Mouse (Mus musculus): ENCODE measurements around the gene Dera. TPM values are rescaled to one million over a fixed set of nuclear protein-coding genes. Genes with fewer than 3 reads are reported as not detected.
A peak's percentile ranks its signal among the peaks of the same experiment; 100 is the strongest.

Gene Dera
- polyA plus RNA-seq, 1 experiment from 2014 or later = 51.8 TPM

DNA sequence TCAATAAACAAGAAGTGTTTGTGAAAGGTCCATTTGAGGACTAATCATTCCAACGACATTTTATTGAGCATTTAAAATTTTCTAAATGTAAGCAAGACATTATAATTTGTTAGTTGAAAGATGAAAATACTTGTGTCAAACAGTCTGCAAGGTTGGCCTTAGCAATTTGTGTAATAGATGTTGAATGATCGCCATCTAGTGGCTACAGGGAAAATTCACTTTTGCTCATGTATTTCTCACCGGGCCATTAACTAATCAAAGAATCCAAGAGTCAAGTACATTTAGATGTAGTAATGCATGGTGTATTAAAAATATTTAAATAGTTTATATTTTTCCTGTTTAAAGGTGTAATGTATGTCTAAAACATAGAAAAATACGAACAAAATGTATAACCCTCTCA lies 30.4 kb upstream of the Dera start:
- DNase-seq (ENCODE audit: low spot score) = peak; percentile 16
- H3K9ac ChIP-seq (ENCODE audit: low read length) = no peak overlapping the region
- no peaks in the 10 kb centered on the region for H3K27me3 ChIP-seq (ENCODE audit: control insufficient read depth, insufficient read depth, low read length)
- H3K9me3 ChIP-seq (ENCODE audit: control insufficient read depth, low read length) = no peaks in the 10 kb centered on the region
- ATAC-seq (ENCODE audit: insufficient read depth, low FRiP score, low TSS enrichment) = peak; percentile 48; the same call in 1 of the 2 replicates
- 7% methylated on average over 4 of the region's 4 CpGs for WGBS
- H3K27ac ChIP-seq (ENCODE audit: low read depth, low read length) = no peak overlapping the region
- H3K36me3 ChIP-seq (ENCODE audit: control insufficient read depth, insufficient read depth, low read length) = no peaks in the 10 kb centered on the region
- no peaks in the 10 kb centered on the region for H3K4me1 ChIP-seq (ENCODE audit: control insufficient read depth, insufficient read depth, low read length)
- no peak overlapping the region for H3K4me3 ChIP-seq (ENCODE audit: low read depth, low read length)
- H3K4me2 ChIP-seq (ENCODE audit: low read depth) = no peak overlapping the region

- 0 out of 2 replicates have a peak, but pooled peaks cover 2% of the 10 kb centered on the region for H3K36me3 ChIP-seq (ENCODE audit: control insufficient read depth, insufficient read depth, low read length)
- H3K9ac ChIP-seq (ENCODE audit: low read length) = peak overlapping the region; percentile 85
- H3K4me2 ChIP-seq (ENCODE audit: low read depth) = peak overlapping the region; percentile 62
- ATAC-seq (ENCODE audit: insufficient read depth, low FRiP score, low TSS enrichment) = peak; percentile 36
- no peak for DNase-seq (ENCODE audit: low spot score)
- H3K9me3 ChIP-seq (ENCODE audit: control insufficient read depth, low read length) = no peaks in the 10 kb centered on the region
- WGBS = 9% methylated on average over 7 of the region's 7 CpGs
- no peak overlapping the region; the same call in 1 of the 2 replicates for H3K27ac ChIP-seq (ENCODE audit: low read depth, low read length)
- no peaks in the 10 kb centered on the region for H3K27me3 ChIP-seq (ENCODE audit: control insufficient read depth, insufficient read depth, low read length)
- H3K4me1 ChIP-seq (ENCODE audit: control insufficient read depth, insufficient read depth, low read length) = peaks cover 8% of the 10 kb centered on the region
- peak overlapping the region; percentile 89 for H3K4me3 ChIP-seq (ENCODE audit: low read depth, low read length)
These were observed 19.9 kb upstream of the Dera start for GRCm38 (mm10) chr6:137734460-137734845.

- no peaks in the 10 kb centered on the region for H3K9me3 ChIP-seq (ENCODE audit: control insufficient read depth, low read length)
- under 1% methylated on average over 79 of the region's 86 CpGs for WGBS
- peak within 1 kb of the TSS; percentile 89 for H3K4me3 ChIP-seq (ENCODE audit: low read depth, low read length)
- peak within 1 kb of the TSS; percentile 85 for H3K9ac ChIP-seq (ENCODE audit: low read length)
- H3K4me2 ChIP-seq (ENCODE audit: low read depth) = peak within 1 kb of the TSS; percentile 62
- peaks cover 8% of the 10 kb centered on the region for H3K4me1 ChIP-seq (ENCODE audit: control insufficient read depth, insufficient read depth, low read length)
- H3K36me3 ChIP-seq (ENCODE audit: control insufficient read depth, insufficient read depth, low read length) = peaks cover 4% of the 10 kb centered on the region
- H3K27me3 ChIP-seq (ENCODE audit: control insufficient read depth, insufficient read depth, low read length) = no peaks in the 10 kb centered on the region
- DNase-seq (ENCODE audit: low spot score) (peak; percentile 99), ATAC-seq (ENCODE audit: insufficient read depth, low FRiP score, low TSS enrichment) (peak; percentile 99)
- peak within 1 kb of the TSS; percentile 72 for H3K27ac ChIP-seq (ENCODE audit: low read depth, low read length)
These were observed 19.3 kb upstream of the Dera start, which contains the start of gene Strap for GRCm38 (mm10) chr6:137734846-137735609. Gene Strap (plus strand): TSS chr6:137735078.

- no peaks in the 10 kb centered on the region for H3K9me3 ChIP-seq (ENCODE audit: control insufficient read depth, low read length)
- H3K27ac ChIP-seq (ENCODE audit: low read depth, low read length) = no peak overlapping the region
- H3K36me3 ChIP-seq (ENCODE audit: control insufficient read depth, insufficient read depth, low read length) = peaks cover 7% of the 10 kb centered on the region
- 7% methylated on average over 17 of the region's 17 CpGs for WGBS
- H3K4me3 ChIP-seq (ENCODE audit: low read depth, low read length) = peak overlapping the region; percentile 89
- DNase-seq (ENCODE audit: low spot score) = no peak
- no peak for ATAC-seq (ENCODE audit: insufficient read depth, low FRiP score, low TSS enrichment)
- H3K27me3 ChIP-seq (ENCODE audit: control insufficient read depth, insufficient read depth, low read length) = no peaks in the 10 kb centered on the region
- H3K4me2 ChIP-seq (ENCODE audit: low read depth) = peak overlapping the region; percentile 59
- peaks cover 8% of the 10 kb centered on the region for H3K4me1 ChIP-seq (ENCODE audit: control insufficient read depth, insufficient read depth, low read length)
- H3K9ac ChIP-seq (ENCODE audit: low read length) = peak overlapping the region; percentile 85
These were observed 18.6 kb upstream of the Dera start for GRCm38 (mm10) chr6:137735671-137736238.

DNA sequence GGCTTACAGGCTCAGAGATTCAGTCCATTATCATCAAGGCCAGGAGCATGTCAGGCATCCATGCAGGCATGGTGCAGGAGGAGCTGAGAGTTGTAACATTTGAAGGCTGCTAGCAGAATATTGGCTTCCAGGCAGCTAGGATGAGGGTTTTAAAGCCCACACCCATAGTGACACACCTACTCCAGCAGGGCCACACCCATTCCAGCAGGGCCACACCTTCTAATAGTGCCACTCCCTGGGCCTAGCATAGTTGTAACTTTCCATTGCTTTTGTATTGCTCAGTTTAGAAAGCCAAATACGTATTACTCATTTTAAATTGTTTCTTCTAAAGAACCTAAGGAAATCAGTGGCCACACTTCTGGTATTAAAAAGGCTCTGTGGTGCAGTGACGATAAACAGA lies 13.4 kb upstream of the Dera start:
- no peaks in the 10 kb centered on the region for H3K27me3 ChIP-seq (ENCODE audit: control insufficient read depth, insufficient read depth, low read length)
- no peak overlapping the region for H3K27ac ChIP-seq (ENCODE audit: low read depth, low read length)
- ATAC-seq (ENCODE audit: insufficient read depth, low FRiP score, low TSS enrichment) = no peak
- no peak overlapping the region for H3K4me3 ChIP-seq (ENCODE audit: low read depth, low read length)
- peaks cover 12% of the 10 kb centered on the region for H3K36me3 ChIP-seq (ENCODE audit: control insufficient read depth, insufficient read depth, low read length)
- no peak for DNase-seq (ENCODE audit: low spot score)
- 95% methylated on average over 2 of the region's 2 CpGs for WGBS
- H3K4me1 ChIP-seq (ENCODE audit: control insufficient read depth, insufficient read depth, low read length) = peaks cover 6% of the 10 kb centered on the region
- no peaks in the 10 kb centered on the region for H3K9me3 ChIP-seq (ENCODE audit: control insufficient read depth, low read length)
- no peak overlapping the region for H3K4me2 ChIP-seq (ENCODE audit: low read depth)
- no peak overlapping the region for H3K9ac ChIP-seq (ENCODE audit: low read length)

- 91% methylated on average over 4 of the region's 4 CpGs for WGBS
These were observed 9.6 kb upstream of the Dera start for GRCm38 (mm10) chr6:137744700-137745099.

DNA sequence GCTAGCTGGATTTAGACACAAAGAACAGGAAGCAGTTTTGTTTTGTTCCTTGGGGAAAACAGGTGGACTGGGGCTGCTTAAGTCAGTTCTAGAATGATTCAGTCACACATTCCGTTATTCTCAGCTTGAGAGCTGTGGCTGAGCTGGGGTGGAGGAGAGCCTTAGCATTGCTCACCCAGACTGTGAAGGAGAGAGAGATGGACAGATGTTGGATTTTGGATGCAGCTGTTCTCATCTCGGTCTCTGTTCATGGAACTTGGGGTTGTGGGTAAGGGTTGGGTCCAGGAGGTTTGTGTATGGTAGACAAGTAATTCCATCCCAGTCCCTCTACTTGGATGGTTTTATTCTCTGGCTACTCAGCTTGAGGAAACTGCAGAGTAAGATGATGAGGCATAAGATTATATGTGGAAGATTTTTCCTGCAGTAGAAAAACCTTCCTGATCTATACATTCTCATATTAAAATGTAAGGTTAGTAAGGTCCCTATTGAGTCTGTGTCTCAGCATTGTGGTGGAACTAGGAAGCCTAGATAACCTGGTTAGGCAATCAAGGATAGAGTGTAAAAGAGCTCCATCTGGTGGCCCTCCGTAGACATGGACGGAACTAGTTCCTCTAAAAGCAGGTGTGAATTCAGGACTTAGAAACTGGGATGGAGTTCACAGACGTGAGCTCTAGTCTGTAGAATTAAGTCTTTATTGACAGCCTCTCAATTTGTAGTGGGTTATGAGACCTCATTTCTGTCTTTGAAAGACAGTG lies 7.0 kb upstream of the Dera start:
- peaks cover 11% of the 10 kb centered on the region for H3K36me3 ChIP-seq (ENCODE audit: control insufficient read depth, insufficient read depth, low read length)

More at GRCm38 (mm10) chr6:137744700-137745099, 9.6 kb upstream of the Dera start:
- Histone ChIP-seq H3K4me2 (ENCODE audit: low read depth) (no peak overlapping the region), H3K27ac (ENCODE audit: low read depth, low read length) (no peak overlapping the region), H3K4me1 (ENCODE audit: control insufficient read depth, insufficient read depth, low read length) (no peaks in the 10 kb centered on the region), H3K36me3 (ENCODE audit: control insufficient read depth, insufficient read depth, low read length) (peaks cover 14% of the 10 kb centered on the region), H3K27me3 (ENCODE audit: control insufficient read depth, insufficient read depth, low read length) (no peaks in the 10 kb centered on the region), H3K9ac (ENCODE audit: low read length) (no peak overlapping the region), H3K4me3 (ENCODE audit: low read depth, low read length) (no peak overlapping the region), H3K9me3 (ENCODE audit: control insufficient read depth, low read length) (no peaks in the 10 kb centered on the region)
- no peak for ATAC-seq (ENCODE audit: insufficient read depth, low FRiP score, low TSS enrichment)
- DNase-seq (ENCODE audit: low spot score) = no peak

GRCm38 (mm10) chr6:137751551-137752274 lies 2.6 kb upstream of the Dera start:
- Histone ChIP-seq H3K27me3 (ENCODE audit: control insufficient read depth, insufficient read depth, low read length) (no peaks in the 10 kb centered on the region), H3K4me1 (ENCODE audit: control insufficient read depth, insufficient read depth, low read length) (peaks cover 3% of the 10 kb centered on the region; the same call in 1 of the 2 replicates), H3K4me2 (ENCODE audit: low read depth) (no peak overlapping the region), H3K9ac (ENCODE audit: low read length) (no peak overlapping the region), H3K4me3 (ENCODE audit: low read depth, low read length) (no peak overlapping the region), H3K27ac (ENCODE audit: low read depth, low read length) (no peak overlapping the region), H3K9me3 (ENCODE audit: control insufficient read depth, low read length) (no peaks in the 10 kb centered on the region), H3K36me3 (ENCODE audit: control insufficient read depth, insufficient read depth, low read length) (peaks cover 6% of the 10 kb centered on the region)
- DNase-seq (ENCODE audit: low spot score) (no peak), ATAC-seq (ENCODE audit: insufficient read depth, low FRiP score, low TSS enrichment) (no peak)
- 87% methylated on average over 10 of the region's 10 CpGs for WGBS

More for the DNA sequence above, 7.0 kb upstream of the Dera start:
- no peak overlapping the region for H3K9ac ChIP-seq (ENCODE audit: low read length)
- no peaks in the 10 kb centered on the region for H3K4me1 ChIP-seq (ENCODE audit: control insufficient read depth, insufficient read depth, low read length)
- H3K4me2 ChIP-seq (ENCODE audit: low read depth) = no peak overlapping the region
- no peaks in the 10 kb centered on the region for H3K9me3 ChIP-seq (ENCODE audit: control insufficient read depth, low read length)
- ATAC-seq (ENCODE audit: insufficient read depth, low FRiP score, low TSS enrichment) = no peak
- peak; percentile 16 for DNase-seq (ENCODE audit: low spot score)
- no peaks in the 10 kb centered on the region for H3K27me3 ChIP-seq (ENCODE audit: control insufficient read depth, insufficient read depth, low read length)
- 78% methylated on average over 5 of the region's 5 CpGs for WGBS
- no peak overlapping the region for H3K27ac ChIP-seq (ENCODE audit: low read depth, low read length)
- H3K4me3 ChIP-seq (ENCODE audit: low read depth, low read length) = no peak overlapping the region
